Mouse (Mus musculus): ENCODE measurements around the gene Cog5. TPM values are rescaled to one million over a fixed set of nuclear protein-coding genes. Genes with fewer than 3 reads are reported as not detected.
A peak's percentile ranks its signal among the peaks of the same experiment; 100 is the strongest.

Gene Cog5
- polyA plus RNA-seq, 1 experiment from 2014 or later: 32.4 TPM

DNA sequence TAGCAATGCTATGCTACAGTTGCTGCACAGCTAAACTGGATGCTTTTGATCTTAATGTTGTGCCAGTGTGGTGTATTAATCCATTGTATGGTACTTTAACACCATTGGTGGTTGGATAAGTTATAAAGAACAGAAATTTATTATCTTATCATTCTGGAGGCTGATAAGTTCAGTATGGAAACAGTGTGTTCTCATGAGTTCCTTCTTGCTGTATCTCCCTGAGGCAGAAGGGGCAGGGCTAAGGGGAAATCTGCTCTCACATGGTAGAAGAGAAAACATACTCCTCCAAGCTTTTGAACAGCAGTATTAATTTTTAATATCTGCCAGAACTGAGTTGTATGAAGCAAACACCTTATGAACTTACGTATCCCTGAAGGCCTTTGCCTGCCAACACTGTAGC lies 38.6 kb downstream of the Cog5 start:
- Histone ChIP-seq H3K9ac (ENCODE audit: low read depth, low read length) (no peak overlapping the region), H3K36me3 (ENCODE audit: control insufficient read depth, insufficient read depth, low read length) (0 out of 2 replicates have a peak, but pooled peaks cover 13% of the 10 kb centered on the region), H3K27me3 (replicated peaks; ENCODE audit: control insufficient read depth, insufficient read depth, low read length) (no peaks in the 10 kb centered on the region), H3K4me2 (ENCODE audit: low read depth, low read length) (no peak overlapping the region), H3K27ac (replicated peaks; ENCODE audit: low read depth, low read length) (no peak overlapping the region), H3K9me3 (ENCODE audit: control insufficient read depth, low read length) (peaks cover 11% of the 10 kb centered on the region), H3K4me3 (ENCODE audit: low read depth, low read length) (no peak overlapping the region), H3K4me1 (ENCODE audit: control insufficient read depth, insufficient read depth, low read length) (no peaks in the 10 kb centered on the region)
- no peak for ATAC-seq (ENCODE audit: low read depth)
- no peak for DNase-seq (ENCODE audit: low spot score)
- WGBS: 91% methylated on average over 1 of the region's 1 CpGs

DNA sequence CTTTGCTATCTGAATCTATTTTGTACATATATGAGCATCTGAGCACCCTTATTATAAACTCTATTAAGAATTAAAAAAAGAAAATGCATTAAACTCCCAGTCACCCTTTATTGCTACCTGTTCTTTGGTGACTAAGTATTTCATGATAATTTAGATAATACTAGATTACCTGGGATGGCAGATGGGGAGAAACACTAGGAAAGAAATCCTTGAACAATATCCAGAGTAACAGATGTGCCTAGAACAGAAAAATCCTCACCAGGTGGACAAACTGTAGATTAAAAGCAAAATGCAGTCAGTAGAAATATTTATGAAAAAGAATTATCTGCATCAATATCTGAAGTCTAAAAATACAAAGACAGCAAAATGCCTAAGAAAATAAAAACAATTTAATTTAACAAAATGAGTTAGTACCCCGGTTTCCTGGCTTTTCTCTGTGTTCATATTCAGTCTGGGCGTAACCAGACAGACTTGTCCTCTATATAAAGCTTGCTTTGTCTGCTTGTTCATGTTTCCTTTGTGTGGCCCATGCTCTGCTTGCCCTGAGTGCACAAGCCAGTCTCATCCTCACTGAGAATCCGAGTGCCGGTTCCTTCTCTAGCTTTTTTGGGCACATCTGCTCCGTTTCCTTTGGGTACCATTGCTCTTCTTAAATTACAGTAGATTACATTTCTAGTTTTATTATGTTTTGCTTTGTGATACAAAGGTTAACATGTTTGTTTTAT lies 46.1 kb downstream of the Cog5 start:
- 48% methylated on average over 5 of the region's 5 CpGs for WGBS
- H3K36me3 ChIP-seq (ENCODE audit: control insufficient read depth, insufficient read depth, low read length): 0 out of 2 replicates have a peak, but pooled peaks cover 13% of the 10 kb centered on the region
- no peak overlapping the region for H3K4me2 ChIP-seq (ENCODE audit: low read depth, low read length)
- no peak overlapping the region for H3K27ac ChIP-seq (replicated peaks; ENCODE audit: low read depth, low read length)
- ATAC-seq (ENCODE audit: low read depth) (no peak), DNase-seq (ENCODE audit: low spot score) (peak; percentile 10)
- H3K27me3 ChIP-seq (replicated peaks; ENCODE audit: control insufficient read depth, insufficient read depth, low read length): no peaks in the 10 kb centered on the region
- peaks cover 11% of the 10 kb centered on the region for H3K9me3 ChIP-seq (ENCODE audit: control insufficient read depth, low read length)
- 0 out of 2 replicates have a peak, but pooled peaks cover 6% of the 10 kb centered on the region for H3K4me1 ChIP-seq (ENCODE audit: control insufficient read depth, insufficient read depth, low read length)
- H3K9ac ChIP-seq (ENCODE audit: low read depth, low read length): no peak overlapping the region
- no peak overlapping the region for H3K4me3 ChIP-seq (ENCODE audit: low read depth, low read length)

DNA sequence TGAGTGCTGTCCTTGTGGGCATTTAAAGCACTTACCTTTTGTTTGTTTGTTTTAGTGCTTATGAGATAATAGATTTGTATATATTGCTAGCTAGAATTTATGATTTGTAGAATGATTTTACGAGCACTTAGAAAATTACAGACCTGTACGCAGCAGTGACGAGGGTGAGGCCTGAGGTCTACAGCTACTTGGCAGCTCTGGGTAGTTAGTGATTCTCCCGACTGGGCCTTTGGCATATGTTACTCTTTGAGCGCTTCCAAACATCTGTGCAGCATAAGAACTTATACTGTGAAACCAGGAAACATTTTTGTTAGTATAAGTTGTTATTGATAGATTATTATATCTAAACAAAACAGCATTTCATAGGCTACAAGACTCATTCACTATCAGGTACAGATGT lies 46.7 kb downstream of the Cog5 start:
- H3K4me3 ChIP-seq (ENCODE audit: low read depth, low read length): no peak overlapping the region
- DNase-seq (ENCODE audit: low spot score): peak; percentile 31
- no peaks in the 10 kb centered on the region for H3K27me3 ChIP-seq (replicated peaks; ENCODE audit: control insufficient read depth, insufficient read depth, low read length)
- H3K27ac ChIP-seq (replicated peaks; ENCODE audit: low read depth, low read length): no peak overlapping the region
- H3K9ac ChIP-seq (ENCODE audit: low read depth, low read length): no peak overlapping the region
- 0 out of 2 replicates have a peak, but pooled peaks cover 9% of the 10 kb centered on the region for H3K4me1 ChIP-seq (ENCODE audit: control insufficient read depth, insufficient read depth, low read length)
- no peak overlapping the region for H3K4me2 ChIP-seq (ENCODE audit: low read depth, low read length)
- WGBS: 58% methylated on average over 5 of the region's 5 CpGs
- no peak for ATAC-seq (ENCODE audit: low read depth)
- H3K36me3 ChIP-seq (ENCODE audit: control insufficient read depth, insufficient read depth, low read length): 0 out of 2 replicates have a peak, but pooled peaks cover 12% of the 10 kb centered on the region
- peaks cover 11% of the 10 kb centered on the region for H3K9me3 ChIP-seq (ENCODE audit: control insufficient read depth, low read length)

DNA sequence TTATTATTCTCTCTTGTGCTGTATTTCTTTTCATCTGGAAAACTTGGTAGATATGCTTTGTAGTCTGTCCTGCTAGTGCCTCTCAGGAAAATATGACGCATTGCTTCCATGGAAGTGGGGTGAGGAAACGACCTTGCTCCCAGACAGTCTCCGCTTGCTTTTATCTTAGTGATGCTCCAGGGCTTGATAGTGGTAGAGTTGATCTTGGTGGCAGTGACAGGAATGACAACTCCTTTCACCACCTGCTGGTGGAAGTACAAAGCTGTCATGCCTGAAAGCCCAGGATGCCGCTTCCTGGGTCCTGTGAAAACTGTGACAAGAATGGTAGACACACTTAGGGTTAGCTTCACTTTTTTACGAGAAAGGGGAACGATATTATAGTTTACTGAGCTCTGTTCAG lies 49.2 kb downstream of the Cog5 start:
- Histone ChIP-seq H3K27me3 (replicated peaks; ENCODE audit: control insufficient read depth, insufficient read depth, low read length) (no peaks in the 10 kb centered on the region), H3K4me1 (ENCODE audit: control insufficient read depth, insufficient read depth, low read length) (0 out of 2 replicates have a peak, but pooled peaks cover 9% of the 10 kb centered on the region), H3K9ac (ENCODE audit: low read depth, low read length) (no peak overlapping the region), H3K36me3 (ENCODE audit: control insufficient read depth, insufficient read depth, low read length) (no peaks in the 10 kb centered on the region), H3K9me3 (ENCODE audit: control insufficient read depth, low read length) (no peaks in the 10 kb centered on the region), H3K4me3 (ENCODE audit: low read depth, low read length) (no peak overlapping the region), H3K4me2 (ENCODE audit: low read depth, low read length) (no peak overlapping the region), H3K27ac (replicated peaks; ENCODE audit: low read depth, low read length) (no peak overlapping the region)
- ATAC-seq (ENCODE audit: low read depth): no peak
- DNase-seq (ENCODE audit: low spot score): no peak
- 81% methylated on average over 6 of the region's 6 CpGs for WGBS

DNA sequence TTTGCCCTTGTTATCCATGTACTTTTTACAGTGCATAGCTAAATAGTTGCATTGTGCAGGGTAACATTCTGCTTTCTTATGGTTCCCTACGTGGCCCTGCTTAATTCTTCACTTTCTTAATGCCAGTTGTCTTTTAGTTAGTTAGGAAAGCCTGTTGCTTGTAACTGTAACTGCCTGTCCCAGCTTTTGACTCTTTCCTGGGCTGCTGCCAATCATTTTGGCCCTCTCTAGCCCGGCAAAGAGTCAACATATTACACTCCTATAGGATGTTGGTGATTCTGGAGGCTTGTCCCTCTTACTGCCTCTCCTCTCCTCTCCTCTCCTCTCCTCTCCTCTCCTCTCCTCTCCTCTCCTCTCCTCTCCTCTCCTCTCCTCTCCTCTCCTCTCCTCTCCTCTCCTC lies 51.5 kb downstream of the Cog5 start:
- Histone ChIP-seq H3K27ac (replicated peaks; ENCODE audit: low read depth, low read length) (no peak overlapping the region), H3K9ac (ENCODE audit: low read depth, low read length) (no peak overlapping the region), H3K4me1 (ENCODE audit: control insufficient read depth, insufficient read depth, low read length) (peaks cover 6% of the 10 kb centered on the region; the same call in 1 of the 2 replicates), H3K4me3 (ENCODE audit: low read depth, low read length) (no peak overlapping the region), H3K9me3 (ENCODE audit: control insufficient read depth, low read length) (no peaks in the 10 kb centered on the region), H3K36me3 (ENCODE audit: control insufficient read depth, insufficient read depth, low read length) (no peaks in the 10 kb centered on the region), H3K27me3 (replicated peaks; ENCODE audit: control insufficient read depth, insufficient read depth, low read length) (no peaks in the 10 kb centered on the region), H3K4me2 (ENCODE audit: low read depth, low read length) (no peak overlapping the region)
- WGBS: 44% methylated on average over 2 of the region's 2 CpGs
- no peak for ATAC-seq (ENCODE audit: low read depth)
- DNase-seq (ENCODE audit: low spot score): peak; percentile 27

DNA sequence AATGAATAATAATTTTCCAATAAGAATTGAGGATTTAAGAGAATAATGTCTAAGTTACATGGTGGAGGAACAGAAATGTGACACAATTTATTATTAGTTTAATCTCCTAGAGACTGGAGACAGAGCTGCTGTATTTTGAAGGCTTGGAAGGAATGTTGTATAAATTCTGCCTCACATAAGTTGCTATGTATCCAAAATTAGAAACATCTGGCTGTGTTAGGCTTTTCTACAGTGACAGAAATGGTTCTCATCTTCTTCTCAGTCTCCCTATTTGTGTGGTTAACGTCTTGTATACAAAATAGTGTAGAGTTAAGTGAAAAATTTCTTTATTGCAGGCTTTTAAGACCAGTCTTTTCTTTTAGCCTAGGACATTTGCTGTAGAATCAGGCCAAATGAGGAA lies 52.9 kb downstream of the Cog5 start:
- DNase-seq (ENCODE audit: low spot score) (peak; percentile 53), ATAC-seq (ENCODE audit: low read depth) (no peak)
- Histone ChIP-seq H3K36me3 (ENCODE audit: control insufficient read depth, insufficient read depth, low read length) (no peaks in the 10 kb centered on the region), H3K9ac (ENCODE audit: low read depth, low read length) (no peak overlapping the region), H3K4me2 (ENCODE audit: low read depth, low read length) (no peak overlapping the region), H3K27me3 (replicated peaks; ENCODE audit: control insufficient read depth, insufficient read depth, low read length) (no peaks in the 10 kb centered on the region), H3K4me1 (ENCODE audit: control insufficient read depth, insufficient read depth, low read length) (peaks cover 10% of the 10 kb centered on the region), H3K9me3 (ENCODE audit: control insufficient read depth, low read length) (no peaks in the 10 kb centered on the region), H3K27ac (replicated peaks; ENCODE audit: low read depth, low read length) (no peak overlapping the region), H3K4me3 (ENCODE audit: low read depth, low read length) (no peak overlapping the region)
- WGBS: 34% methylated on average over 1 of the region's 1 CpGs

DNA sequence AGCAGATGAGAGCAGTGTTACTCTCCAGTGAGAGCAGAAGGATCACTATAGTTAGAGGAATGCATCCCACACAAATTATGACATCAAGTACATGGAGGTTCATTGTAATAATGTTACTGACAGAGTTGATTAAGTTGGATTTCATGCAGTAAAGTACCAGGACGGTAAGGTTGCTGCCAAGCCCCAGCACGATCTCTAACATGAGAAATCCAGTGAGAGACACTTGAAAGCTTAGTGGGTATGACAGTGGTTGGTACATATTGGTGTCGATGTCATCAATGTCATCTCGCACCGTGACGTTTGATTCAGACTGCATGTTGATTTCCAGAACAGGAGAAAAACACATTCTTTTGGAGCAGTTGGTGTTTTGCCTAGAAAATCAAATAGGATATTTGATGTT lies 55.0 kb downstream of the Cog5 start:
- Histone ChIP-seq H3K9me3 (ENCODE audit: control insufficient read depth, low read length) (no peaks in the 10 kb centered on the region), H3K4me3 (ENCODE audit: low read depth, low read length) (no peak overlapping the region), H3K27ac (replicated peaks; ENCODE audit: low read depth, low read length) (no peak overlapping the region), H3K4me1 (ENCODE audit: control insufficient read depth, insufficient read depth, low read length) (peaks cover 10% of the 10 kb centered on the region), H3K9ac (ENCODE audit: low read depth, low read length) (no peak overlapping the region), H3K27me3 (replicated peaks; ENCODE audit: control insufficient read depth, insufficient read depth, low read length) (no peaks in the 10 kb centered on the region), H3K4me2 (ENCODE audit: low read depth, low read length) (no peak overlapping the region), H3K36me3 (ENCODE audit: control insufficient read depth, insufficient read depth, low read length) (no peaks in the 10 kb centered on the region)
- DNase-seq (ENCODE audit: low spot score): no peak
- no peak for ATAC-seq (ENCODE audit: low read depth)
- 71% methylated on average over 6 of the region's 6 CpGs for whole genome bisulfite sequencing

DNA sequence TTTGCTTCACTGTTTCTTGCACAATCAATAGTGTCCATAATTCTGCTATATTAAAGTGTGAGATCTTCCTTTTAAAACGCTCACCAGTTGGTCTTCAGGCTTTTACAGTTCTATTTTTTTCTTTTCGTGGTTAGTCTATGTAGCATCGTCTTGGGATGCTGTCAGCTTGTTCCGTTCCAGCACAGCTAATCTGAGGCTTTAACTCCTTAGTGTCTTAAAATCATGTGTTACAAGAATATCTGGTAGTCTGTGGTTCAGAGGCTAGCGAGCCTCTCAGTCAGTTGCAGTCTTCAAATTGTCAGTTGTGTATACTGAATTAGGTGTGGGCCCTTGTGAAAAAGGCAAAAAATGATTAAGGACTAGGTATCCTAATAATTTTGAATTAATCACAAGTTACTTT lies 57.6 kb downstream of the Cog5 start:
- no peak for ATAC-seq (ENCODE audit: low read depth)

DNA sequence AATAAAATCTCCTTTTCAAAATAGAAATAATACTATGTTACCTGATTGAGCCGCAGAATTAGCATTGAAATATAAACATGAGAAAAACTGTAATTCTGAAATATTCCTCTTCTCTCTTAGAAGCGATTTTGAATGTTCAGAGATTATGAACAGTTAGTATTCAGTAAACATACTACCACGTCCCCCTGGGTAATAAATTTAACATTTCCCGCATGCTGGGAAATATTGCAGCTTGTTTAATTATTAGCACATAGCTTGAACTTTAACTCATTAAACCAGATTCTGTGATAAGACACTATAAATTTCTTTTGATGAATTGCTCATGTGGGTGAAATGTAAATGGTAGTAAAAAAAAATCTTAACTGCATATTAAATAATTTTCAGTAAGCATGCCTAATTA lies 58.1 kb downstream of the Cog5 start:
- H3K4me1 ChIP-seq (ENCODE audit: control insufficient read depth, insufficient read depth, low read length): peaks cover 7% of the 10 kb centered on the region
- no peaks in the 10 kb centered on the region for H3K36me3 ChIP-seq (ENCODE audit: control insufficient read depth, insufficient read depth, low read length)
- DNase-seq (ENCODE audit: low spot score): no peak
- 79% methylated on average over 4 of the region's 4 CpGs for WGBS
- H3K9ac ChIP-seq (ENCODE audit: low read depth, low read length): no peak overlapping the region
- no peak overlapping the region for H3K4me3 ChIP-seq (ENCODE audit: low read depth, low read length)
- no peak overlapping the region for H3K4me2 ChIP-seq (ENCODE audit: low read depth, low read length)
- no peak overlapping the region for H3K27ac ChIP-seq (replicated peaks; ENCODE audit: low read depth, low read length)
- no peak for ATAC-seq (ENCODE audit: low read depth)
- no peaks in the 10 kb centered on the region for H3K9me3 ChIP-seq (ENCODE audit: control insufficient read depth, low read length)
- no peaks in the 10 kb centered on the region for H3K27me3 ChIP-seq (replicated peaks; ENCODE audit: control insufficient read depth, insufficient read depth, low read length)

More for the DNA sequence above, 57.6 kb downstream of the Cog5 start:
- H3K4me3 ChIP-seq (ENCODE audit: low read depth, low read length): no peak overlapping the region
- peaks cover 7% of the 10 kb centered on the region for H3K4me1 ChIP-seq (ENCODE audit: control insufficient read depth, insufficient read depth, low read length)
- H3K36me3 ChIP-seq (ENCODE audit: control insufficient read depth, insufficient read depth, low read length): no peaks in the 10 kb centered on the region
- no peak overlapping the region for H3K27ac ChIP-seq (replicated peaks; ENCODE audit: low read depth, low read length)
- H3K9ac ChIP-seq (ENCODE audit: low read depth, low read length): no peak overlapping the region
- H3K4me2 ChIP-seq (ENCODE audit: low read depth, low read length): 0 out of 2 replicates have a peak overlapping the region, but pooled peaks have one; percentile 23
- DNase-seq (ENCODE audit: low spot score): no peak
- no peaks in the 10 kb centered on the region for H3K27me3 ChIP-seq (replicated peaks; ENCODE audit: control insufficient read depth, insufficient read depth, low read length)
- H3K9me3 ChIP-seq (ENCODE audit: control insufficient read depth, low read length): no peaks in the 10 kb centered on the region
- WGBS: 30% methylated on average over 5 of the region's 5 CpGs

All from embryonic facial prominence, embryonic 14.5 days (tissue).